9 mouse cellular contexts compared by ENCODE assay signal in the genomic region with DNA sequence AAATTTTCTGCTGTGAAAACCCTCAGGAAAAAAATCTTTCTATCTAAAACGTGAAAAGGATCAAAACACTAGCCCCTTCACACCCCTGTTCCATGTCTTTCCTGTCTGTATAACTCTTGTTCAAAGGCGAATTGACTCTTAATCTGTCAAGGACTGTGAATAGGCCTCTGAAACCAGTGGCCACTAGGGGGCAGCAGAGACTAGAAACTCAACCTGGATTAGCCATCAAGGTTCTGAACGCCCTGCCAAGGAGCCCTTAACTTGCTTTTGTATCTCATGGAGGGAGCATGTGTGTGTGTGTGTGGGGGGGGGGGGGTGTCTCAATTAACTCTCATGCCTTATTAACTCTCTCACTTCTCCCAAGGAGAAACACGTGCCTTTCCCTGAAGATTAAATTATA. TPM values are rescaled to one million over a fixed set of nuclear protein-coding genes. Genes with fewer than 3 reads are reported as not detected.
DNase-seq lines count a peak whose midpoint lies in the region; ATAC-seq and TF ChIP-seq lines count a peak whose summit lies in the region.
"Had no signal": no experiment of that assay in that cellular context is flagged by ENCODE, and none has a peak within 500 bp of the region (broad histone marks: within the 10 kb centered on the region; RNA-seq: fewer than 3 reads in every experiment).

No protein-coding gene starts in this region.

- no peak overlapping the region for H3K9ac ChIP-seq in CH12.LX (ENCODE audit: insufficient read depth, low read depth)
- H3K9ac ChIP-seq in lung, postnatal 0 days (replicated peaks; ENCODE audit: low read depth) = no peak overlapping the region
- H3K9ac ChIP-seq: limb, embryonic 13.5 days had no signal

- no peaks in the 10 kb centered on the region for H3K79me2 ChIP-seq in CH12.LX (replicated peaks; ENCODE audit: control insufficient read depth, extremely low read depth, insufficient read depth, poor library complexity, severe bottlenecking)

- WGBS in lung, postnatal 0 days = 12% methylated on average over 4 of the region's 4 CpGs
- WGBS in small intestine, adult 2 months = 15% methylated on average over 4 of the region's 4 CpGs

- in situ Hi-C loops in CH12.LX (cut with MboI; ENCODE audit: low pct_ligation_motif_present, low pct_unique_long_range_greater_than_20kb, low sequenced_read_pairs) = loop anchor here (10.0 kb wide), 1 partner anchor 179 kb away; no protein-coding TSS in a partner anchor

- no peak for TF ChIP-seq POLR2A in CH12.LX (IDR thresholded peaks at IDR 0.05; ENCODE audit: low read depth, low read length)
- no peak for TF ChIP-seq POLR2A in small intestine, adult 2 months (IDR thresholded peaks at IDR 0.05; ENCODE audit: low read depth, low read length)

- no peak for TF ChIP-seq EP300 in CH12.LX (IDR thresholded peaks at IDR 0.05; ENCODE audit: low read length)
- TF ChIP-seq EP300 in lung, postnatal 0 days (IDR thresholded peaks at IDR 0.05) = no peak

- intact Hi-C loops in gastrocnemius, adult 2 months (cut with DNase I) = no loop called here

- no peaks in the 10 kb centered on the region for H3K36me3 ChIP-seq in CH12.LX (replicated peaks in 1 of 2; ENCODE audit: control insufficient read depth in 1 of 2, insufficient read depth in 1 of 2, low read length in 1 of 2)
- H3K36me3 ChIP-seq in lung, postnatal 0 days (ENCODE audit: insufficient read depth, low read length) = no peaks in the 10 kb centered on the region
- no peaks in the 10 kb centered on the region for H3K36me3 ChIP-seq in small intestine, adult 2 months (ENCODE audit: control insufficient read depth, insufficient read depth, low read length)
- H3K36me3 ChIP-seq: limb, embryonic 13.5 days had no signal

- H3K9me3 ChIP-seq in CH12.LX (replicated peaks; ENCODE audit: low read length) = peaks cover 8% of the 10 kb centered on the region
- no peaks in the 10 kb centered on the region for H3K9me3 ChIP-seq in lung, postnatal 0 days (ENCODE audit: low read length)
- H3K9me3 ChIP-seq: limb, embryonic 13.5 days had no signal

- DNase-seq in CH12.LX (ENCODE audit: extremely low read depth) (peak; percentile 81), ZHBTc4 (ENCODE audit: low read depth, low spot score) (peak; percentile 86)
- DNase-seq in cerebellum, postnatal 25 days = peak; percentile 84 to 93
- peak; percentile 75 for DNase-seq in gastrocnemius, adult 2 months
- peak; percentile 93 for DNase-seq in layer of hippocampus, adult 11-12 months (ENCODE audit: low spot score)
- peak; percentile 74 for DNase-seq in lung, postnatal 0 days (ENCODE audit: low spot score)

- dilution Hi-C loops in CH12.LX (cut with MboI; ENCODE audit: extremely low pct_ligation_motif_present, extremely low pct_unique_long_range_greater_than_20kb, low sequenced_read_pairs) = no loop called here

- no peak overlapping the region for H3K4me3 ChIP-seq in CH12.LX (replicated peaks in 1 of 3; ENCODE audit: low read depth in 2 of 3, low read length in 2 of 3, poor library complexity in 1 of 3)
- H3K4me3 ChIP-seq in gastrocnemius, adult 2 months = no peak overlapping the region
- no peak overlapping the region for H3K4me3 ChIP-seq in lung, postnatal 0 days (ENCODE audit: low read depth, low read length)
- no peak overlapping the region for H3K4me3 ChIP-seq in small intestine, adult 2 months (ENCODE audit: low read depth, low read length)
- H3K4me3 ChIP-seq: limb, embryonic 13.5 days had no signal

- ATAC-seq in lung, postnatal 0 days = no peak
- no peak for ATAC-seq in inflammation-experienced regulatory T-cells, adult 6 months

- peaks cover 3% of the 10 kb centered on the region in 2 experiments; a peak in 2 of 4 replicates for H3K4me1 ChIP-seq in CH12.LX (ENCODE audit: control insufficient read depth in 1 of 2, insufficient read depth in 2 of 2)
- H3K4me1 ChIP-seq in lung, postnatal 0 days (ENCODE audit: insufficient read depth, low read depth, low read length) = no peaks in the 10 kb centered on the region
- H3K4me1 ChIP-seq in small intestine, adult 2 months (ENCODE audit: control insufficient read depth, insufficient read depth, insufficient read length, low read length) = peaks cover 3% of the 10 kb centered on the region; the same call in 1 of the 2 replicates

- H3K27ac ChIP-seq in CH12.LX (ENCODE audit: insufficient read depth, low read depth) = no peak overlapping the region
- H3K27ac ChIP-seq in gastrocnemius, adult 2 months = no peak overlapping the region
- no peak overlapping the region for H3K27ac ChIP-seq in lung, postnatal 0 days (ENCODE audit: low read length)
- H3K27ac ChIP-seq in small intestine, adult 2 months (ENCODE audit: insufficient read depth, low read depth, low read length) = no peak overlapping the region
- H3K27ac ChIP-seq: limb, embryonic 13.5 days had no signal

- TF ChIP-seq RAD21 in CH12.LX (IDR thresholded peaks at IDR 0.05; ENCODE audit: low read depth, low read length) = peak; percentile 87

- TF ChIP-seq CTCF in CH12.LX (conservative IDR thresholded peaks at IDR 0.05 in 1 of 2, IDR thresholded peaks at IDR 0.05 in 1 of 2; ENCODE audit: low read depth in 2 of 2, low read length in 2 of 2) = peak; percentile 65 to 92
- TF ChIP-seq CTCF in gastrocnemius, adult 2 months (IDR thresholded peaks at IDR 0.05) = peak; percentile 77
- peak; percentile 84 for TF ChIP-seq CTCF in lung, postnatal 0 days (IDR thresholded peaks at IDR 0.05)
- TF ChIP-seq CTCF in small intestine, adult 2 months (IDR thresholded peaks at IDR 0.05; ENCODE audit: extremely low read depth, insufficient read length, insufficient replicate concordance, low read depth, low read length) = peak; percentile 49; the same call in 1 of the 2 replicates

- H3K4me2 ChIP-seq in CH12.LX (ENCODE audit: insufficient read depth, low read depth, poor library complexity, severe bottlenecking) = no peak overlapping the region
- H3K4me2 ChIP-seq in lung, postnatal 0 days (replicated peaks; ENCODE audit: low read depth, low read length) = no peak overlapping the region
- H3K4me2 ChIP-seq: limb, embryonic 13.5 days had no signal

- no peaks in the 10 kb centered on the region for H3K27me3 ChIP-seq in CH12.LX (replicated peaks)
- peaks cover 20% of the 10 kb centered on the region for H3K27me3 ChIP-seq in lung, postnatal 0 days (replicated peaks; ENCODE audit: insufficient read depth, low read length)
- peaks cover 18% of the 10 kb centered on the region for H3K27me3 ChIP-seq in small intestine, adult 2 months (ENCODE audit: control insufficient read depth, insufficient read depth, low read length)

TF ChIP-seq in CH12.LX, 34 proteins besides CTCF, POLR2A, EP300 and RAD21:
- peak; percentile 55; the same call in 1 of the 2 replicates for TF ChIP-seq ZC3H11A (IDR thresholded peaks at IDR 0.05; ENCODE audit: low read depth, low read length)
- no peak for TF ChIP-seq MEF2A (IDR thresholded peaks at IDR 0.05; ENCODE audit: borderline replicate concordance, low read depth, low read length)
- TF ChIP-seq USF2 (conservative IDR thresholded peaks at IDR 0.05; ENCODE audit: low read depth, low read length) = no peak
- TF ChIP-seq IRF4 (IDR thresholded peaks at IDR 0.05; ENCODE audit: low read depth, low read length) = no peak
- no peak for TF ChIP-seq UBTF (IDR thresholded peaks at IDR 0.05; ENCODE audit: low read depth, low read length)
- no peak for TF ChIP-seq HCFC1 (IDR thresholded peaks at IDR 0.05; ENCODE audit: low read depth, low read length)
- TF ChIP-seq CHD1 (IDR thresholded peaks at IDR 0.05; ENCODE audit: low read depth, low read length) = no peak
- peak; percentile 92 for TF ChIP-seq SMC3 (IDR thresholded peaks at IDR 0.05; ENCODE audit: low read depth, low read length)
- no peak for TF ChIP-seq NRF1 (IDR thresholded peaks at IDR 0.05; ENCODE audit: low read depth, low read length)
- no peak for TF ChIP-seq GABPA (IDR thresholded peaks at IDR 0.05; ENCODE audit: insufficient replicate concordance, low read depth, low read length)

RNA-seq across cellular contexts. Expression of a gene that starts 1.8 kb away (rescaled TPM):
- total RNA-seq in CH12.LX (2012; rRNA removed) (0.21 and 0.38 TPM in 2 replicates), CH12.LX (2014; rRNA removed) (0.27 and 0.44 TPM in 2 replicates)
- 0.42 and 0.63 TPM in 2 replicates for polyA plus RNA-seq in CH12.LX (2012; ENCODE audit: insufficient read length, low read depth)
- not detected for total RNA-seq in gastrocnemius, adult 2 months (2021)
- polyA plus RNA-seq in lung, postnatal 0 days (2015; fragmentation: Nextera tagmentation; extraction: Ambion mirVana) = not detected in 2 replicates
- polyA plus RNA-seq in small intestine, adult 2 months (2012; rRNA removed) = 0.03 and 0.09 TPM in 2 replicates
- polyA plus RNA-seq in inflammation-experienced regulatory T-cells, adult 6 months (2017; shearing (Covaris generic)) = under 1 TPM in 1 of 3 experiments, not detected in 2; 0.13 TPM
